Mouse (Mus musculus): ENCODE measurements around the gene Krtap10-10. TPM values are rescaled to one million over a fixed set of nuclear protein-coding genes. Genes with fewer than 3 reads are reported as not detected.

Krtap10-10 gene
- polyA plus RNA-seq (2017; shearing (Covaris generic)) = not detected

DNA sequence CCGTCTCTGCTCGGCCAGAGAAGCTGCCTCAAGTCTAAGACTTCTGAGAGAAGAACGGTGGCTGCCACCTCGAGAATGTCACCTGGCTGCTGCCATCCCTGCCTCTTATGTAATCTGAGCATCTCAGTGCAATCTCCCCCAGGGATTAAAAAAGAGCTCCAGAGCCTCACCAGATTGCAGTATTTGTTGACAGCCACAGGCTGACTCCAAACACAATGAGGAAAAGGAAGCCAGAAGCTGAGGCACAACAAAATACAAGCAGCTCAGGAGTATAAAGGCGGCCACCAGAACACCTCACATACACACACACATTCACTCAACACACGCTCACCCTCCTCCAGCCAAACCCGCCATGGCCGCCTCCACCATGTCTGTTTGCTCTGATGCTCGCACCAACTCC is at the start of gene Krtap10-10:
Krtap10-10 (plus strand) TSS at position 301 of the 400 bp plus-strand sequence.

DNA sequence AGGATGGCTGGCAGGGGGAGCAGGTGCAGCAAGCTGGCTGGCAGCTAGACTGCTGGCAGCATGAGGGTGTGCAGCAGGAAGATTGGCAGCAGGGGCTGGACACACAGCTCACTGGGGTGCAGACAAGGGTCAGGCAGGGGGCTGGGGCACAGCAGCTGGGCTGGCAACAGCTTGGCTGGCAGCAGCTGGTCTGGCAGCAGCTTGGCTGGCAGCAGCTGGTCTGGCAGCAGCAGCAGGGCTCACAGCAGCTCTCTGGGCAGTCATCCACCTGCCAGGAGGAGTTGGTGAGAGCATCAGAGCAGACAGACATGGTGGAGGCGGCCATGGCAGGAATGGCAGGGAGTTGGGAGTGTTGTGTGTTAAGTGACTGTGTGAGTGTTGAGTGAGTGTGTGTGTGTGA is 47.9 kb upstream of the Krtap10-10 start, which contains the start of gene Gm7137:
Gm7137 (minus strand) TSS at position 325 of the 400 bp plus-strand sequence.

DNA sequence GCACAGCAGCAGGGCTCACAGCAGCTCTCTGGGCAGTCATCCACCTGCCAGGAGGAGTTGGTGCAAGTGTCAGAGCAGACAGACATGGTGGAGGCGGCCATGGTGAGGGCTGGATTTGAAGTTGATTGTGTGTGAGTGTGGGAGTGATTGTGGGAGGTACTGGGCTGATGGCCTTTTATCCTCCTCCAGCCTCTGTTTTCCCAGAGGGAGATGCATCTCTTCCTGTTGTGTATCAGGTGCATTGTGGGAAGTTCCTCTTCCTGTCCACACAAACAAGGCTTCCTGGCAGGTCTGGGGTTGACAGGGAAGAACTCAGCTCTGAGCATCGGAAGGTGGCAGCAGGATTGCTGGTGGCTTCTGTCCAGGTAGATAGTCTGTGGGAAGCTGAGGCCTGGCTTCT is 40.8 kb upstream of the Krtap10-10 start, which contains the start of gene Gm9639:
Gm9639 (minus strand) TSS at position 101 of the 400 bp plus-strand sequence.

DNA sequence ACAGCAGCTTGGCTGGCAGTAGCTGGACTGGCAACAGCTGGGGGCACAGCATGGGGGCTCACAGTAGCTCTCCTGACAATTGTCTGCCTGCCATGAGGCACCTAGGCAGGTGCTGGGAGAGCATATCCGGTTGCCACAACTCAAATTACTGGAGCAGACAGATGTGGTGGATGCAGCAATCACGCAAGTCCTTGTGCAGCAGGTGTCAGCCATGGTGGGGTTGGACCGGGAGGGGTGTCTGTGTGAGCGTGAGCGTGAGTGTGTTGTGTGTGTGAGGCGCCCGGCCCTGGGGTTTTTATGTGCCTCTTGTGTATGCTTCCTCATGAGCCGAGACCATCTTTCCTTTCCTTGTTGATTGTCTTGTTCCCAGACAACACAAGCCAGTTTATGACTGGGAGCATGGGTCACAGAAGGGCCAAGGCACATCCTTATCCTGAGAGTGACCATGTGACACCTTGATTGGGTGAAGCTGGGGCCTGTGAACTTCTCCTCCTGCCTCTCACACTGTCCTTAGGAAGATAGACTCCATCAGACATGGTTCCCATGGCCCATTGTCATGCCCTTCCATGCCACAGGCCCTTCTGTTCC is 36.7 kb upstream of the Krtap10-10 start, which contains the start of gene Gm19668:
Gm19668 (minus strand) TSS at position 213 of the 588 bp plus-strand sequence.

DNA sequence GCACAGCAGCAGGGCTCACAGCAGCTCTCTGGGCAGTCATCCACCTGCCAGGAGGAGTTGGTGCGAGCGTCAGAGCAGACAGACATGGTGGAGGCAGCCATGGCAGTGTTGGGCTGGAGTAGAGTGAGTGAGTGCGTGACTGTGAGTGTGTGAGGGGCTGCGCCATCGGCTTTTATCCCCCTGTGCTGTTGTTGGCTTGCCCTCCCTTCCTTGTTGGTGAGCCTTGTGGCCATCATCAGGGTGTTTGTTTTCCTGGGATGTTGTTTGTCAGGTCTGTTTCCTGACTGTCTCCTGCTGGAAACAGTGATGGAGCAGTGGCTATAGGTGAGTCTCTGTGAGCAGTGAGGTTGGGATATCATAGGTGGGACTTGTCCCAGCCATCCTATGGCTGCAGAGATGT is 24.0 kb upstream of the Krtap10-10 start, which contains the start of gene Gm9507:
Gm9507 (minus strand) TSS at position 101 of the 400 bp plus-strand sequence.

DNA sequence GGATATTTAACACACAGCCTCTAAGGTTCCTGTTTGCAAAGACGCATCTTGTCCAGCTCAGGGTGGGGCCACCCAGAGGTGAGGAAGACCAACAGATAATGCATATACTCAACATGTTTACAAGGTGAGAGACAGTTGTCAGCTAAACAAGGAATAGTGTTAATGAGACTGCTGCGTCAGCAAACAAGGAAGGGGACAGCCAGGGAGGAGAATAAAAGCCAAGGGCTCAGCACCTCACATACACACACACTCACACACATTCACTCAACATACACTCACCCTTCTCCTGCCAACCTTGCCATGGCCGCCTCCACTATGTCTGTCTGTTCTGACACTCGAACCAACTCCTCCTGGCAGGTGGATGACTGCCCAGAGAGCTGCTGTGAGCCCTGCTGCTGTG is 21.4 kb upstream of the Krtap10-10 start, which contains the start of gene Gm2696:
Gm2696 (plus strand) TSS at position 301 of the 400 bp plus-strand sequence.

DNA sequence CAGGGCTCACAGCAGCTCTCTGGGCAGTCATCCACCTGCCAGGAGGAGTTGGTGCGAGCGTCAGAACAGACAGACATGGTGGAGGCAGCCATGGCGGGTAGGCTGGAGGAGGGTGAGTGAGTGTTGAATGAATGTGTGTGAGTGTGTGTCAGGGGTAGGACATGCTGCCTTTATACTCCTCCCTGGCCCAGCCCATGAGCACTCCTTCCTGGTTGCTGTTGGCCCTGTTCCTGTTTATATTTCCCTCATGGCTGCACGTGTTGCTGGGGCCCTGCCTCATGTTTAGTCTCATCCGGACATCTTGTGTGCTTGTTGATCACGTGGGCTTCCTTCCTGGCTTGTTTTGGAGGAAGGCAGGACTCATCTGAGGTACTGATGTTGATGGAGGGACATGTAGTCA is 8.8 kb upstream of the Krtap10-10 start, which contains the start of gene Krtap10-4:
Krtap10-4 (minus strand) TSS at position 145 of the 400 bp plus-strand sequence.

DNA sequence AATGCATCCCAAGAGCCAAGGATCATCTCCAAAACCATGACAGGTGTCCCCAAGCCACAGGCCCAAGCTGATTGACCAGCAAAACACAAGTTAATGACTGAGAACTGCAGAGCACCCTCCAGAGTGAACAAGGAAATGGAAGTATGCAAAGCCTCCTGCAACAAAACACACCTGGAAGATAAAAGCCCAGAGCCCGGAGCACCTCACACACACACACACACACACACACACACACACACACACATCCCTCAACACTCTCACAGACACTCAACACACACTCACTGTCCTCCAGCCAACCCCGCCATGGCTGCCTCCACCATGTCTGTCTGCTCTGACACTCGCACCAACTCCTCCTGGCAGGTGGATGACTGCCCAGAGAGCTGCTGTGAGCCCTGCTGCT is 10.8 kb downstream of the Krtap10-10 start, which contains the start of gene Gm36176:
Gm36176 (plus strand) TSS at position 301 of the 400 bp plus-strand sequence.

DNA sequence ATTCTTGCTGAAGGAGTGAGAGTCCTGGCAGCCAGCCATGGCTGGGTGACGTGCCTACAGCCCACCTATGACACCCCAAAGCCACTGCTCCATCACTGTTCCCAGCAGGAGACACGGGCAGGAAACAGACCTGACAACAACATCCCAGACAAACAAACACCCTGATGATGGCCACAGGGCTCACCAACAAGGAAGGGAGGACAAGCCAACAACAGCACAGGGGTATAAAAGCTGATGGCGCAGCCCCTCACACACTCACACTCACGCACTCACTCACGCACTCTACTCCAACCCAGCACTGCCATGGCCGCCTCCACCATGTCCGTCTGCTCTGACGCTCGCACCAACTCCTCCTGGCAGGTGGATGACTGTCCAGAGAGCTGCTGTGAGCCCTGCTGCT is 16.8 kb downstream of the Krtap10-10 start, which contains the start of gene Gm10318:
Gm10318 (plus strand) TSS at position 301 of the 400 bp plus-strand sequence.

DNA sequence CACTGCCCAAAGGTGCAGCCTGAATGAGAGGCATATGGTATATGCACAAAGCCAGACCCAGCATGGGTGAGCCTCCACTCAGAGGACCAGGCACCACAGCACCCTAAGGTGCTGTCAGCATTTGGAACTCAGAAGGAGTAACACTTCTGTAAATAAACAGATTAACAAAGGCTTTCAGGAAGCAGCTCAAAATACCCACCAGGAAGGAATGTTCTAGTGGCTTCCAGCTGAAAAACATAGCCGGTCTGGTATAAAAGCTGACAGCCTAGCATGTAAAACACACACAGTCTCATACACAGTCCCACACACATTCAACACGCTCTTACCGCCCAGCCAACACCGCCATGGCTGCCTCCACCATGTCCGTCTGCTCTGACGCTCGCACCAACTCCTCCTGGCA is 25.9 kb downstream of the Krtap10-10 start, which contains the start of gene Gm3285:
Gm3285 (plus strand) TSS at position 301 of the 400 bp plus-strand sequence.

Other genes with a start within 250 kb of the Krtap10-10 start
- 100 to 1,000 TPM; 101 to 149 TPM for gene Sumo3, start 229.8 kb upstream of the Krtap10-10 start, polyA plus RNA-seq (2017; shearing (Covaris generic))
- not detected for gene Gm49325, start 229.8 kb upstream of the Krtap10-10 start, polyA plus RNA-seq (2017; shearing (Covaris generic))
- 10 to 100 TPM; 44.2 to 47.5 TPM for gene Ube2g2, start 213.7 kb upstream of the Krtap10-10 start, polyA plus RNA-seq (2017; shearing (Covaris generic))
- gene Tspear, start 149.4 kb upstream of the Krtap10-10 start, polyA plus RNA-seq (2017; shearing (Covaris generic)) = under 1 TPM; 0.29 to 0.33 TPM
- not detected for gene Gm19402, start 145.2 kb upstream of the Krtap10-10 start, polyA plus RNA-seq (2017; shearing (Covaris generic))
- gene Gm9508, start 138.7 kb upstream of the Krtap10-10 start, polyA plus RNA-seq (2017; shearing (Covaris generic)) = not detected
- not detected for gene Gm10272, start 129.3 kb upstream of the Krtap10-10 start, polyA plus RNA-seq (2017; shearing (Covaris generic))
- under 1 TPM in 1 of 2 experiments, not detected in 1; 0.65 TPM for gene Gm10024, start 124.5 kb upstream of the Krtap10-10 start, polyA plus RNA-seq (2017; shearing (Covaris generic))
- gene Gm10142, start 120.1 kb upstream of the Krtap10-10 start, polyA plus RNA-seq (2017; shearing (Covaris generic)) = not detected
- not detected for gene Krtap12-1, start 115.3 kb upstream of the Krtap10-10 start, polyA plus RNA-seq (2017; shearing (Covaris generic))
- not detected for gene Gm10100, start 109.5 kb upstream of the Krtap10-10 start, polyA plus RNA-seq (2017; shearing (Covaris generic))
- gene Gm18596, start 93.3 kb upstream of the Krtap10-10 start, polyA plus RNA-seq (2017; shearing (Covaris generic)) = not detected
- not detected for gene Gm9736, start 84.6 kb upstream of the Krtap10-10 start, polyA plus RNA-seq (2017; shearing (Covaris generic))
- not detected for gene Gm3233, start 76.3 kb upstream of the Krtap10-10 start, polyA plus RNA-seq (2017; shearing (Covaris generic))
- gene Gm3238, start 64.6 kb upstream of the Krtap10-10 start, polyA plus RNA-seq (2017; shearing (Covaris generic)) = not detected
- gene Gm7138, start 59.0 kb upstream of the Krtap10-10 start, polyA plus RNA-seq (2017; shearing (Covaris generic)) = not detected
- gene Gm3250, start 53.4 kb upstream of the Krtap10-10 start, polyA plus RNA-seq (2017; shearing (Covaris generic)) = not detected
- gene Gm7137, start 47.7 kb upstream of the Krtap10-10 start, polyA plus RNA-seq (2017; shearing (Covaris generic)) = not detected
- gene Gm9639, start 40.9 kb upstream of the Krtap10-10 start, polyA plus RNA-seq (2017; shearing (Covaris generic)) = not detected
- not detected for gene Gm19668, start 36.8 kb upstream of the Krtap10-10 start, polyA plus RNA-seq (2017; shearing (Covaris generic))
- not detected for gene Gm9507, start 24.1 kb upstream of the Krtap10-10 start, polyA plus RNA-seq (2017; shearing (Covaris generic))
- gene Gm2696, start 21.3 kb upstream of the Krtap10-10 start, polyA plus RNA-seq (2017; shearing (Covaris generic)) = not detected
- gene Krtap10-4, start 8.9 kb upstream of the Krtap10-10 start, polyA plus RNA-seq (2017; shearing (Covaris generic)) = under 1 TPM in 1 of 2 experiments, not detected in 1; 0.21 TPM
- gene Gm36176, start 10.9 kb downstream of the Krtap10-10 start, polyA plus RNA-seq (2017; shearing (Covaris generic)) = not detected
- not detected for gene Gm10318, start 16.9 kb downstream of the Krtap10-10 start, polyA plus RNA-seq (2017; shearing (Covaris generic))
- not detected for gene Gm3285, start 26.0 kb downstream of the Krtap10-10 start, polyA plus RNA-seq (2017; shearing (Covaris generic))
- gene Lrrc3, start 66.6 kb downstream of the Krtap10-10 start, polyA plus RNA-seq (2017; shearing (Covaris generic)) = under 1 TPM in 1 of 2 experiments, not detected in 1; 0.22 TPM
- 1 to 10 TPM; 1.2 to 1.7 TPM for gene Trpm2, start 134.6 kb downstream of the Krtap10-10 start, polyA plus RNA-seq (2017; shearing (Covaris generic))
- gene 1810043G02Rik, start 142.6 kb downstream of the Krtap10-10 start, polyA plus RNA-seq (2017; shearing (Covaris generic)) = 10 to 100 TPM in 1 of 2 experiments, 1 to 10 TPM in 1; 5.0 to 11.3 TPM
- 10 to 100 TPM; 53.8 to 58.8 TPM for gene Pfkl, start 174.1 kb downstream of the Krtap10-10 start, polyA plus RNA-seq (2017; shearing (Covaris generic))
- gene Dnmt3l, start 206.0 kb downstream of the Krtap10-10 start, polyA plus RNA-seq (2017; shearing (Covaris generic)) = under 1 TPM in 1 of 2 experiments, not detected in 1; 0.20 TPM
- 1 to 10 TPM in 1 of 2 experiments, under 1 TPM in 1; 0.21 to 1.5 TPM for gene Aire, start 207.7 kb downstream of the Krtap10-10 start, polyA plus RNA-seq (2017; shearing (Covaris generic))
- 10 to 100 TPM in 1 of 2 experiments, 1 to 10 TPM in 1; 5.3 to 11.4 TPM for gene Icosl, start 233.4 kb downstream of the Krtap10-10 start, polyA plus RNA-seq (2017; shearing (Covaris generic))